Mouse (Mus musculus) T-helper 2 cell (primary cell): ENCODE results near the gene Clec16a.

Source experiments
- in situ Hi-C: fragments of 300-600 bp; cut with MboI, MseI; formaldehyde crosslinking; loops from one replicate; pipeline ENCODE4 v1.15.1; 2025; ENCODE audit warnings: high pct_unique_total_duplicates

Clec16a gene

GRCm38 (mm10) chr16:10544995-10545622, at the start of gene Clec16a:
Gene Clec16a, plus strand, starts transcription at chr16:10545339.
- in situ Hi-C loops: no loop called here

DNA sequence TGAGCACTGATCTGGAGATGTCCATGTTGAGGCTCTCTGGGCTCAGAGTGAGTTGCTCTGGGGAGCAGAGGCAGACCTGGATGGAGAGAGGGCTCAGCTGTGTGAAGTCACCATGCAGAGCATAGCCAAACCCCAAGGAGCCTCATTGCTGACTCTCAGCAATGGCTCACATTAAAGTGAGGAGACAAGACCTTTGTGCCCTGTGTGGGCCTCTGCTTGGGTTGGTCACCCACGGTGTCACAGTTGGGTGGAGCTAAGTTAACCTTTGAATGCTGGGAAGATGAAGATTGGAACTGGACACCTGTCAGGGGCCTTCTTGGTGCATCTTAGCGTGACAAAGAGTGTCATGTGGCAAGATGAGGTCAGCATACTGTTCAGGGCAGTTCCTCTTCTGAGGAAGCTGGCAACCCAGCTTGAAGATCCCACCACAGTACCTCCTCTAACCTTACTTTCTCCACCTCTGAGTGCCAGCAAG, 49.3 kb upstream of the Clec16a start:
- in situ Hi-C loops: no loop called here

- in situ Hi-C loops: no loop called here
Measured at GRCm38 (mm10) chr16:10498096-10498602, 47.0 kb upstream of the Clec16a start.

GRCm38 (mm10) chr16:10499122-10499521, 46.0 kb upstream of the Clec16a start:
- in situ Hi-C loops: no loop called here

GRCm38 (mm10) chr16:10501865-10502264, 43.3 kb upstream of the Clec16a start:
- in situ Hi-C loops: loop anchor here (25.0 kb wide), 1 partner anchor 215 kb away; no protein-coding TSS in a partner anchor

GRCm38 (mm10) chr16:10503058-10503457, 42.1 kb upstream of the Clec16a start:
- in situ Hi-C loops: loop anchor here (25.0 kb wide), 1 partner anchor 216 kb away; no protein-coding TSS in a partner anchor

- in situ Hi-C loops: loop anchor here (25.0 kb wide), 1 partner anchor 220 kb away; no protein-coding TSS in a partner anchor
Measured at GRCm38 (mm10) chr16:10507445-10507844, 37.7 kb upstream of the Clec16a start.

DNA sequence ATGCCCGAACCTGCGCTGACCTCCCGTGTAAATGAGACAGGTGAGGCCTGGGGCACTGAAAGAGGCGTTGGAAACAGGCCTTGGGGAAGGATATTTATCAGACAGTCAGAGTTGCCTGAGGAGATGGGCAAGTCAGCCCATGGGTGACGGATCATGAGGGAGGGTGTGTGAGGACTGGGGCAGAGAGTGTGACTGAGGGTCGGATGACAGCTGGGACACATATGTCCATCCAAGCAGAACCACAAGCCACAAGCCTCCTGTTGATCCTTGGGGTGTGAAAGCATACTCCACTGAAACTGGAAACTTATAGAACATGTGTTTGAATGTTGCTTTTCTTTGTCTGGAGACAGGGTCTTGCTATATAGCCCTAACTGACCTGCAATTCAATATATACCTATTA, 36.4 kb upstream of the Clec16a start:
- in situ Hi-C loops: loop anchor here (25.0 kb wide), 1 partner anchor 221 kb away; no protein-coding TSS in a partner anchor

GRCm38 (mm10) chr16:10510477-10511133, 34.5 kb upstream of the Clec16a start:
- in situ Hi-C loops: loop anchor here (25.0 kb wide), 1 partner anchor 223 kb away; no protein-coding TSS in a partner anchor

DNA sequence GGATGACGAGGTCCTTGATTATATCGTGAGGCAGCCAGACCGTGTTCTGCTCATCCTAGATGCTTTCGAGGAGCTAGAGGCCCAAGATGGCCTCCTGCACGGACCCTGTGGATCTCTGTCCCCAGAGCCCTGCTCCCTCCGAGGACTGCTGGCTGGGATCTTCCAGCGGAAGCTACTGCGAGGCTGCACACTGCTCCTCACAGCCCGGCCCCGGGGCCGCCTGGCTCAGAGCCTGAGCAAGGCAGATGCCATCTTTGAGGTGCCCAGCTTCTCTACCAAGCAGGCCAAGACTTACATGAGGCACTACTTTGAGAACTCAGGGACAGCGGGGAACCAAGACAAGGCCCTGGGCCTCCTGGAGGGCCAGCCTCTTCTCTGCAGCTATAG, 34.0 kb upstream of the Clec16a start:
- in situ Hi-C loops: loop anchor here (25.0 kb wide), 1 partner anchor 224 kb away; no protein-coding TSS in a partner anchor

DNA sequence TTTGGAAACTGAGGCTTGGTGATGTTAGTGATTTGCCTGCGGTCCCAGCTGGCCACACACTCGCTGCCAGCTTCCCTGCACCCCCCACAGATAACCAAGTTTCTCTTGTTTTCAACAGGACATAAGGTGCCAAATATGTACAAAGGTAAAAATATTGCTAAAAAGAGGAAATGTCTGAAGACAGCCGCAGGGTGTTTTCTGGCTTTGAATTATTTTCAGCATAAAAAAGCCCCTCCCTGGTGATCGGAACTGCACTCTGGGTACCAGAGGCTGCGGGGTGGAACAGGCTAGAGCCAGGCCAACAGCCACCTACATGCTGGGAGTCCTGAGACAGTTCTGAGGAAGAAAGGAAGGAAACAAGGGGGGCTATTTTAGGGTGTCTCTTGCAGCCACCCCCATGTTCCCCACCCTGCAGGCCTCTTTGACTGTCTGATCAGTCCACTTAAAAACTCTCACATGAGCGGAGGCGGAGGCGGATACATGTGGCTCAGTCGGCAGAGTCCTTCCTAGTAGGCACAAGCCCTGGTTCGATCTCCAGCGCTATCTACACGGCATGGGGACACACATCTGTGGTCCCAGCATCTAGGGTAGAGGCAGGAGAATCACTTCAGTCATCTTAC, 29.1 kb upstream of the Clec16a start:
- in situ Hi-C loops: loop anchor here (25.0 kb wide), 1 partner anchor 229 kb away; no protein-coding TSS in a partner anchor

DNA sequence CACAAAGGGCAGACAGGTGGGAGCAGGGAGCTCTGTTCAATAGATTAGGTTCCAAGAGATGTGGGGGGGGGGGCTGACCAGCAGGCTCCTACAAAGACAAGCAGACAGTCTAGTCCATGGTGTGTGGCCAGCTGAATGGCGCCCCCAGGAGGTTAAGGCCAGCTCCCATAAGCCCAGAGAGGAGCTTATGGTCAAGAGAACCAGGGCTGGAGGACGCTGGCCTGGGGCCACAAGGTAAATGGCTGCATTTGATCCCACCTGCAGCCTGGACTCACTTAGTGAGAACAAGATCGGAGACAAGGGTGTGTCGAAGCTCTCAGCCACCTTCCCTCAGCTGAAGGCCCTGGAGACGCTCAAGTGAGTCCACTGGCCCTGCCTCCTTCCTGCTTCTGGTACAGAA, 27.1 kb upstream of the Clec16a start:
- in situ Hi-C loops: loop anchor here (25.0 kb wide), 1 partner anchor 231 kb away; no protein-coding TSS in a partner anchor

- in situ Hi-C loops: loop anchor here (25.0 kb wide), 1 partner anchor 234 kb away; no protein-coding TSS in a partner anchor
Measured at GRCm38 (mm10) chr16:10520908-10521614, 24.1 kb upstream of the Clec16a start.

DNA sequence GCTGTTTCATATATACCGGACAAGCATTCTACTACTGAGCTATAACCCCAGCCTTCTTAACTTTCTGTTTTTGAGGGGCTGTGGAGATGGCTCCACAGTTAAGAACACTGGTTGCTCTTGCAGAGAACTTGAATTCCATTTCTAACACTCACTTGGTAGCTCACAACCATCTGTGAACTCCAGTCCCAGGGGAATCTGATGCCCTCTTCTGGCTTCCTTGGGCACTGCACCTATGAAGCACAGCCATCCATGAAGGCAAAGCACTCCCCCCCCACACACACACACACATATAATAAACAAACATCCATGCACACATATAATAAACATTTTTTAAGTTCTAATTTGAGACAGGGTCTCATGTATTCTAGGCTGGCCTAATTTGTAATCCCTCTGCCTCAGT, 22.3 kb upstream of the Clec16a start:
- in situ Hi-C loops: loop anchor here (25.0 kb wide), 1 partner anchor 236 kb away; no protein-coding TSS in a partner anchor

GRCm38 (mm10) chr16:10523650-10524049, 21.5 kb upstream of the Clec16a start:
- in situ Hi-C loops: loop anchor here (25.0 kb wide), 1 partner anchor 236 kb away; no protein-coding TSS in a partner anchor

- in situ Hi-C loops: loop anchor here (5.0 to 25.0 kb wide), 2 partner anchors 103 to 238 kb away; no protein-coding TSS in a partner anchor
Measured at GRCm38 (mm10) chr16:10524866-10525609, 20.1 kb upstream of the Clec16a start.

DNA sequence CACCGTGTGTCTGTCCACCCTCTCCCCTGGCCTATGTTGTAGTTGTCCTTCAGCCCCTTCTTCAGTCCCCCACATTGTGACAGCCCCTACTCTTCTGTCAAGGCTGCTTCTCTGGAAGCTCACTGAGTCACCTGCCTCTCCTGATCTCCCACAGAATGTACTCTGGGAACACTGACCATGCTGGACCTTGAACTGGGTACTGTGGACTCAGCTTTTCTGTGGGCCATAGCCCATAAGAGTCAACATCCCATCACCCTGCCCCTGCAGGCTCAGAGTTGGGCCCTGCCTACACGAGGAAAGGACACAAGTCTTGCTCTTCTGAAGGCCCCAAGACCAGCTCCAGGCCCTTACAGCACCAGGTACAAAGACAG, 19.5 kb upstream of the Clec16a start:
- in situ Hi-C loops: loop anchor here (5.0 kb wide), 1 partner anchor 103 kb away; no protein-coding TSS in a partner anchor

DNA sequence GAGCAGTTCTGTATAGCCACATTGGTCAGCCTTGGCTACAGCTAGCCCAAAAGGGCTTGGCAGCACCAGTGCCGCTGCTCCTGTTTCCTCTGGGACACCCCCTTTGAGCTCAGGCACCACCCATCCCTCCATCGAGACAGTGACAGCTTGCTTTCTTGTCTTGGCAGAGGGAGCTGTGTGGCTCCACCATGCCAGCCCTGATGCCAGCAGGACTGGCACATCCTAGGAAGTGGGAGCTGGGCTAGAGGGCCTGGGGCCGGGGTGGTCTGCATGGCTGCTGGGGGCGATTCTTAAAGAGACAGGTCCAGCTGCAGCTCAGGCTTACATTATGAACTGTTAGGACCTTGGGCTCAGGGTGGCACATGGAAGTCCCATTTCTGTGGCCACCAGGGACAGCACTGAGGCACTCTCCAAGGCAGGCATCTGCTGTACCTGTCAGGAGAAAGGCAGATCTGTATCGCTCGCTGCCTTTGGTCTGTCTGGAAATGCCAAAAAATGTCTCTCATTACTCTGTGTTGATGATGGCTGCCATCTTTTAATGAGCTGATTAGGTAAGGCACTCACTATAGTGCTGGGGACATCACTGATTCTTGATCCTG, 18.0 kb upstream of the Clec16a start:
- in situ Hi-C loops: loop anchor here (5.0 kb wide), 1 partner anchor 105 kb away; no protein-coding TSS in a partner anchor

GRCm38 (mm10) chr16:10528382-10528781, 16.8 kb upstream of the Clec16a start:
- in situ Hi-C loops: loop anchor here (5.0 kb wide), 1 partner anchor 106 kb away; no protein-coding TSS in a partner anchor

DNA sequence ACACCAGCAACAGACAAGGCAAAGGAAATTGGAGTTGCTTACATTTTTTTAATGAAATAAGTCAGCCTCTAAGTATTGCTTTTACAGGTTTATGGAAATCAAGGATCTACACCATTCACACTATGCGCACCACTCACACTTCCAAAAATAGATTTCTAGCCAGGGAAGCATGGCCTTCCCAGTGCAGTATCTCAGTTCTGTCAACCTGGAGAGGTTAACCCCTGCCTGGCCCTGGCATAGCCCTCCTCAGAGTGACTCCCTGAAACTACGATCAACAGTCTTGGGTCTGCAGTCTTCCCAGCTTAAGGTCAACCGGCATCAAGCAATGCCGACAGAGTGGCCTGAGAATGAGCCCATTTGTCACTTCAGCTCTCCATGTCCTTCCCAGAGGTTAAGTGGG, 15.0 kb upstream of the Clec16a start:
- in situ Hi-C loops: no loop called here
